Mouse (Mus musculus): ENCODE data around the gene Syt16.

Gene Syt16

DNA sequence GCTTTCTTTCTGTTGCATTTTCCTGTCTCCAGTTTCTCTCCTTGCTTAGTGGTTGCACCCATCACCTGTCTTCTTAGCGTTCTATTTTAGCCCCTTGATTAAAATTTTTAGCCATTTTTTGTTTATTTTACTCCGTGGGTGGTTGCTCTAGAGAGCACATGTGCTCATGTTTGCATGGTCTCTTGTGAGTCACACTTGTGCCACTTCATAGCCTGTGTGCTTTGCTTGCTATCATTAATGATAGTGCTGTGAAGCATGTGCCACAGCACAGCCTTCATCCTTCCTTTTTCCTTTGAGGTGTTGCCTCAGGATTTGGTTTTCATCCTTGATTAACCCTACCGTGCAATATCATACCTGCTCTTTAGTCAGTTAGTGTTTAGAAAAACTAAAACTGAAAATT is 214.7 kb downstream of the Syt16 start:
- no peak for DNase-seq (ENCODE audit: inconsistent age in 2 of 2, low spot score in 1 of 2)

DNA sequence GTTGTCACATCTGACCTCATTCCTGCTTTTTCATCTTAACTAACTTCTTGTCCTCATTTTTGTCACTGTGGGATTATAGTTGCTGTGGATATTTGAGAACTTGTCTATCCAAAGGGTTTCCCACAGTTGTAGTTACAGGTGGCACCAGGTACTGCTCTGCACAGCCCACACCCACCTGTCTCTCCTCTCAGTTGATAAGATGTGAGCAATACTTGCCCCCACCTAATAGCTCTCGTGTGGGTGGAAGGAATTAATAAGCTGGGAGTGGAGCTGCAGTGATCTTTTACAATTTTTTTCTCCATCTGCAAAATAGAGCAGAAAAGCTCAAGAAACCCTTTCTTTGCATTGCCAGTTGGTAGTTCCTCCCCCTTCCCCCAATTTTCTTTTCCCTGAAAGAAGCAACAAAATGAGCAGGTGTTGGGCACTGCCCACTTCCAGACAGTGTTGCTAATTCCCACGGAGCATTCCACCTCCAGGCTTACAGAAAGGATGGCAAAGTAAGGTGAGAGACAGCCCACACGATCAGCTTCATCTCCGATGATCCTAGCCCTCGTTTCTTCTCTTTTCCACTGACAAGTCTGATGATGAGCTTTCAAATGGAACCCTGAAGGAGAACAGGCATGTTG is 218.8 kb downstream of the Syt16 start:
- DNase-seq (ENCODE audit: inconsistent age in 2 of 2, low spot score in 1 of 2): no peak

DNA sequence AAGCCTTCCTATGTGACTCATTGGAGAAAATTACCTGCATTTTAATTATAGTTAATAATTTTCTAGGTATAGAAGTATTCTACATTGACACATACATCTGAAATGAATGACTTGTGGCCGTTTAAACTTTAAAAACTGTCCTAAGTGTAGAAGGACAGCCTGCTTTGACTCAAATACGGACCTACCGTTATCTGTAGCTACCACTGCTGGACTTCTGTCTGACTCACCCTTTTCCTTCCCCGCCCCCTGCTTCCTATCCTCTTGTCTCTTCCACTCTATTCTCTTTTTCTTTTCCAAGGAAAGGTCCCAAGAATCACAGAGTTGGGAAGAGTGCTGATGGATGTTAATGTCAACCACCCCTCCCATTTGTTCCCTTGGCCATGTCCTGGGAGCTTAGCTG is 222.4 kb downstream of the Syt16 start:
- no peak for DNase-seq (ENCODE audit: inconsistent age in 2 of 2, low spot score in 1 of 2)

GRCm38 (mm10) chr12:74220651-74221050 is 223.2 kb downstream of the Syt16 start:
- DNase-seq (ENCODE audit: inconsistent age in 2 of 2, low spot score in 1 of 2): no peak

- DNase-seq (ENCODE audit: inconsistent age in 2 of 2, low spot score in 1 of 2): no peak
Observed at GRCm38 (mm10) chr12:74230808-74231207, 233.3 kb downstream of the Syt16 start.

- no peak for DNase-seq (ENCODE audit: inconsistent age in 2 of 2, low spot score in 1 of 2)
Observed at GRCm38 (mm10) chr12:74232845-74233244, 235.4 kb downstream of the Syt16 start.

DNA sequence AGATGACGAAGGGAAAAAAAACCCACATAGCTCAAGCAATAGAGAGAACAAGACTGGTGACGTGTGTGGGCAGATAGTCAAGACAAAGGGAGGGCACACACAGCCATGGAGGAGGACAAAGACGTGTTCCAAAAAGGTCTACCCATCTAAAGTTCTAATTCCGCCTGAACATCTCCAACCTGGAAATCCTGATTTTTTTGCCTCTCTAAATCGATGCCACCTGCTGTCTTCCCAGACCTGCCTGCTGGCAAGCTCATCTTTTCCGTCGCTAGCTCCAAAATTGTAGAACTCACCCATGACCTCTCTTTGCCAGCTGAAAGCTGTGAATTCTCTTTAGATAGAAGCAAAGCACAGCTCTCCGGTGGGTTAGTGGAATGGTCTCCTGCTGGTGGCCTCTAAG is 238.7 kb downstream of the Syt16 start:
- DNase-seq (ENCODE audit: inconsistent age in 2 of 2, low spot score in 1 of 2): no peak

DNA sequence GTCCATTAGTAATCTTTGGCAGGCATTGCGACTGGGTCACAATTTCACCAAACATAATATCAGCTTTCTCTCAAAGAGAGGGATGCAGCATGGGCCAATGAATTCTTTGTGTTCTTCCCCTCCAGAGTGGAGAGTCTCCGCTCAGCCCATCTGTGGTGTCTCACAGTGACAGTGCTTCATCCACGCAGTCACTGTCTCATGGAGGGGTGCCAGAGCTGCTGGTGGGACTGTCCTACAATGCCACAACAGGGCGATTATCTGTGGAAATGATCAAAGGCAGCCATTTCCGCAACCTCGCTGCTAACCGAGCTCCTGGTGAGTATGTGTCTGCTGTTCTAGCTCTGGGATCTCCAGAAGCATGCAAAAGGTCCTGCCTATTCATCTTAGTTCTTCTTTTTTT is 240.6 kb downstream of the Syt16 start:
- DNase-seq (ENCODE audit: inconsistent age in 2 of 2, low spot score in 1 of 2): no peak

GRCm38 (mm10) chr12:74238806-74239205 is 241.3 kb downstream of the Syt16 start:
- peak; percentile 19 to 57 for DNase-seq (ENCODE audit: inconsistent age in 2 of 2, low spot score in 1 of 2)

DNA sequence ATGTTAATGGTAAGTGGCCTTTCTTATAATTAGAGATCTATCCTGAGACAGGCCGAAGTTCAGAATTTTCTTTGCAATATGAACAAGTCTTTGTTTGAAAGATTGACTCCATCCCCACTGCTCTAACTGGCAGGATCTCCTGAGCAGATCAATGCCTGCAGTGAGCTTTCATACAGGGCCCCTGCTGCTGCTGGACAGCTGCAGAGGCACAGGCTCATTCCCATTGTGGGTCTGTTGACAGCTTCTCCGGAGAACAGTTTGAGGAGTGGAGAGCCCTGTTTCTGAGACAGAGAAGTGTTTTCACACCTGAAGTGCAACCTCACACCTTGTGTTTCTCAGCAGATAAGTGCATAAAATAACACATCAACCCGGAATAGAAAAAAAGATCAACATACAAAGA is 267.4 kb downstream of the Syt16 start:
- DNase-seq (ENCODE audit: inconsistent age in 2 of 2, low spot score in 1 of 2): no peak

DNA sequence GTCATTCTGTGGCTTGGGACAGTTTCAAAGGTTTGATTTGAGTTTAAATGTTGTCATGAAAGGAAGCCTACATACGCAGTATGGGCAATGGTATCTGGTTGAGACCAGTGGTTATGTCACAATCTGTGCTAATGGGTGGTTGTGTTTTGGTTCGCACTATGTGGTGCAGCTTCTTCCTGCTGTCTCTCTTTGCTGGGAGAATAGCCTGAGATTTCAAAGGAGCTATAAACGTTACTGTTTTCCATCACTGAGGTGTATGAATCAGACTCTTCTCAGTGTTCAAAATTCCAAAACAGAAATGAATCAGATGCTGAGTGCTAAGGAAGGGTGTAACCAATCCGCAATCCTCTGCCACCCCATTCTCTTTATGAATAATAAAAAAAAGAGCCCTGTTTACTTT is 269.6 kb downstream of the Syt16 start:
- no peak for DNase-seq (ENCODE audit: inconsistent age in 2 of 2, low spot score in 1 of 2)

DNA sequence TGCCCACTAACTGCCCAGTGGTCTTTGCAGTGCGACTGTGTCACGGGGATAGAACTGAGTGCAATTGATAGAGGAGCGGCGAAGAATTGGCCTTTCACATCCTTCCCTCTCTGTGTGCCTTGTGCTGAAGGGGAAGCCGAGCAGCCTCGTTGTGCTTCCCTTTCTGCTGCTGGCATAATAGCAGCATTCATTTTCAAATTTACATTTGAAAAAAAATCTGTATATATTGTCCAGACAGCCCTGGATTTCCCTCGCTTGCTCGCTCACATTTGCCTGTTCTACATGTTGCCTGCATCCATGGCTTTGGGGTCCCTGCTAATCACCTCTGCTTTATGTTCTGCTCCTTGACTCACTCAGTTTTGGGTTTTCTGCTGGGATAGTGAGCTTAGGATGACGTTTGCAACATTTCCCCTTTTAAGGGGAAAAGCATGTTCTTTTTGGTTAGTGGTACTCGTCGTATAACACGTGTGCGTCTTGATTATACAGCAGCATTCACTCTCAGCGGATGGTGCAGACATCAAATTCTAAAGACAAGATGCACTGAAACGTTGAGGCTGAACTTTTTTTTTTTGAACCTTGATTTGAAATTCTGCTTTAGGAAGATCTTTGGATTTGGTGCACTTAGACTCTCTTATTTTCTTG is 271.3 kb downstream of the Syt16 start:
- DNase-seq (ENCODE audit: inconsistent age in 2 of 2, low spot score in 1 of 2): no peak

GRCm38 (mm10) chr12:74272545-74272944 is 275.1 kb downstream of the Syt16 start:
- no peak for DNase-seq (ENCODE audit: inconsistent age in 2 of 2, low spot score in 1 of 2)

- no peak for DNase-seq (ENCODE audit: inconsistent age in 2 of 2, low spot score in 1 of 2)
Observed at GRCm38 (mm10) chr12:74277265-74277664, 279.8 kb downstream of the Syt16 start.

- DNase-seq (ENCODE audit: inconsistent age in 2 of 2, low spot score in 1 of 2): no peak
Observed at GRCm38 (mm10) chr12:74281403-74281802, 283.9 kb downstream of the Syt16 start.

- no peak for DNase-seq (ENCODE audit: inconsistent age in 2 of 2, low spot score in 1 of 2)
Observed at GRCm38 (mm10) chr12:74282846-74283245, 285.4 kb downstream of the Syt16 start.

- DNase-seq (ENCODE audit: inconsistent age in 2 of 2, low spot score in 1 of 2): peak; percentile 68 to 74
Observed at GRCm38 (mm10) chr12:74284020-74284684, 286.7 kb downstream of the Syt16 start.

- no peak for DNase-seq (ENCODE audit: inconsistent age in 2 of 2, low spot score in 1 of 2)
Observed at GRCm38 (mm10) chr12:74284685-74285054, 287.2 kb downstream of the Syt16 start.

GRCm38 (mm10) chr12:74290983-74291382 is 293.5 kb downstream of the Syt16 start:
- no peak for DNase-seq (ENCODE audit: inconsistent age in 2 of 2, low spot score in 1 of 2)

DNA sequence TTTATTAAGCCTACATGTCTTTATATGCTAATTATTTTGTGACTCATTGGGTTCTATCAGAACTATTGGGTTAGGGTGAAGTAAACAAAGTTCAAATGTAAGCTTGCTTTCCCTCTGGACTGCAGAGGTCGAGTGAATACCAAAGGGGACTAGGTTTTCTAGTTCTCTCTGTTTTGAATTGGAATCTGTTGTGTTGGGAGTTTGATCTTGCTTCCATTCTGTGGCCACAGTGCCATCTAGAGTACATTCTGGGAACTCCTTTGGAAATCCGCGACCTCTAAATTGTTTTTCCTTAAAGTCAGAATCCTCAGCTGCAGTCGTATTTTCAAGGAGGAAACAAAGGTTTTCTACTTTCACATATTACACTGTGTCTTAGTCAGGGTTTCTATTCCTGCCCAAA is 296.2 kb downstream of the Syt16 start:
- DNase-seq (ENCODE audit: inconsistent age in 2 of 2, low spot score in 1 of 2): peak in 1 of 2 experiments; percentile 68

DNA sequence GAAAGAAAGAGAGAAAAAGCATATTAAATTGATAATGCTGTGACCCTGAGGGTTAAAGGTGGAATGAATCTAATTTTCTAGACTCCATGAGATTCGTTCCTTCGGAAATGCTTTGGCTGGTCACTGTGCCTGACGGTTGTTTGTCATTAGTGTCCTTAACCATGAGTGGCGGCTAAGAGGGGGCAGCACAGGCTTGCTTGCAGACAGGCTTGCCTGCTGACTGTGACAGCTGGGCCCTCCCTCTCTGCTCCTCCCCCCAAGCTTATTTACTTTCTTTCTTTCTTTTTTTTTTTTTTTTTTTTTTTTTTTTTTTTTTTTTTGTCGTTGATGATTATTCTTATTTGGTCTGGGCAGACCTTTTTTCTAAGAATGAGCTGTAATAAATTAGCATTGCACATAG is 298.9 kb downstream of the Syt16 start:
- DNase-seq (ENCODE audit: inconsistent age in 2 of 2, low spot score in 1 of 2): no peak

- DNase-seq (ENCODE audit: inconsistent age in 2 of 2, low spot score in 1 of 2): no peak
Observed at GRCm38 (mm10) chr12:74301559-74301958, 304.1 kb downstream of the Syt16 start.

Measured in adrenal gland, adult (tissue).